Mouse (Mus musculus) spleen, adult 2 months (tissue): Measurements from ENCODE around the gene Rnf227.

Experiments
- CTCF ChIP-seq: fragments of 200-500 bp; IDR thresholded peaks from 2 replicates; pipeline ENCODE4 v1.5.1; 2011; ENCODE audit warnings: mild to moderate bottlenecking, inconsistent platforms; ENCODE audit not compliant: insufficient read depth, insufficient read length, insufficient replicate concordance; ENCODE audit errors: extremely low read depth
- POLR2A ChIP-seq: fragments of 200-500 bp; IDR thresholded peaks from 2 replicates; pipeline ENCODE4 v1.6.1; 2011; ENCODE audit warnings: low read depth, low read length, inconsistent platforms

DNA sequence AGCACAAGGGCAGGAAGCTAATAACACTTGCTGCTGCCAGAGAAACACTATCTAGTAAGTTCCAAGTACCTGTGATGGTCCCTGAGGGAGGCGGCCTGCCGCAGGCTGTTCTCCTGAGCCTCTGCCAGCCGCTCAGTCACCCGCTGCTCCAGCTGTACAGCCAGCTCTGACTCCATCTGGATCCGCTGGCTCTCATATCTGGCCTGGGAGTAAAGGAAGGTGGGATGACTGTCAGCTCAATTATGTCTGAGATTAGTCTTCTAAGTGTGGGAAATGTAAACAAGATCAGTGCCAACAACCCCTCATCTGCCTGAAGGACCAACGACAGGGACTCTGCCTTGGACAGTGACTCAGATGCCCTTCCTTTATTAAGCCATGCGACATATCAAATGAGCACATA lies 29.0 kb upstream of the Rnf227 start:
- TF ChIP-seq POLR2A (no peak), CTCF (no peak)
